Mouse (Mus musculus) cerebellum, postnatal 10 days (tissue): ENCODE measurements at regions not wholly inside any gene's neighbourhood (a gene's known extent, or its start where the extent isn't known, plus 50 kb on each side); places are given as distances from the start of the nearest gene placed in this dataset.

Source experiments
- DNase-seq, 2 experiments: peaks; one replicate each; pipeline ENCODE4 v3.0.0; 2021; ENCODE audit warnings: mixed read lengths in 2 of 2

DNA sequence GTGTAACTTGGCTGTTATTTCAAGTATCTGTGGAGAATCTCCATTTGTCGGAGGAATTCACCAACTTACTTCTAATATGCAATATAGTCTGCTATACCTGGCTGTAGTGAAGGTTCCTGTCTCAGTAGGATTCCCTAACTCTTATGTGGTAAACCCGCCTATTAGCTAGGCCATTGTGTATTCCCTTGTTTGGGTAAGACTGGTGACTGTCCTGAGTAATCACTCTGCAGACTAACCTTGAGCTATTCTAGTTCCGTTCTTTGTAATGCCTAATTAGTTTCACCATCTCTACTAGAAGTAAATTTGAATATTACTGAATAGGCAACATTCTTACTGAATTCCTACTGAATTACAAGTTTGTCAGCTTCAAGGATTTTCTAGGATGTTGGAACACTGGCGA is 1380.8 kb upstream of the 1700008P02Rik start:
- no peak for DNase-seq

DNA sequence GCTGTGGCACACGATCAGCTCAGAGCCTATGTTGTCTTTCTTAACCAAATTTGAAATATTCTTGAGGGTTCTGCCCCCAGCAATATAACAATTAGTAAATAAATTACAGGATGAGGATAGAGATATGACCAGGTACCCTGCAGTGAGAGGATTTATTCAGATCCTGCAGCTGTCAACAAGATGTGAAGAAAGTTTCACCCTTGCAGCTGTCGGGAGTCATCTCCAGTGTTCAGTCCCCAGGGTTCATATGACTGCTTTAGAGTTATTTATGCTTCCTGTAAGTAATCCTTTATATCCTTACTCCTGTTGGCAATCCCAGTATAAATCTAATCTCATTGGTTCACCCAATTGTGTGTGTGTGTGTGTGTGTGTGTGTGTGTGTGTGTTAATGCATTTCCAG is 1372.1 kb upstream of the 1700008P02Rik start:
- no peak for DNase-seq

DNA sequence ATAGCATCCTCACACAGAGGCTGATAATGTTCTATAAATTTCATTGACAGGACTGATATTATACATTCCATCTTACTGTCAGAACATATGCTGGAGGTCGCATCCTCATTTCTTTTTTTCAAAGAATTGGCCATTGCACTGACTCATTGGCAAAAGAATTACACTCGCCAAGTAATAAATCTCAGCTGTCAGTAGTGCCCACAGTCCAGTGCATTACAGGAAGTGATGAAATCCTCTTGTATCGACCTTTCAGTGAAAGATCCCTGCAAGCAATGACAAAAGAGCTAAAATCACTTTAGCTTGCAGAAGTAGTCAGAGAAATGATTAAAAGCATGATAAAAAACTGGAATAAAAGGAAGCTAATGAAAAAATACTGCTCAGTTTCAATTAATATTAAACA is 1353.0 kb upstream of the 1700008P02Rik start:
- DNase-seq = no peak

DNA sequence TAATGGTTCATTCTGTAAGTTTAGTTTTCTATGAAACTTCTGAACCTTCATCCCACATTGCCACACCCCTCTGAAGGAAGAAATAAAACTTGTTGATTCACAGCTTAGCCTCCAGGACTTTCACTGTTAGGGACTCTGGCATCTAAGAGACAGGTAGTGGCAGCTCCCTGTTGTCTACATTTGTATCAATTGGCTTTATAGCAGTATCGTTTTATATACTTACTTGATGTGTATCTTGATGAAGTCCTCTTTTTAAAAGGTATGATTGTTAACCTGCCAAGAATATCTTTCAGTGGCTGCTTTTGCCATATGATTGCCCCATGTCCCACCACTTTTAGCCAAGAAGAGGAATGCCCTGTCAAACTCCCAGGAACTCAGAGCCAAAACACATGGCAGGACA is 1333.7 kb upstream of the 1700008P02Rik start:
- DNase-seq = no peak

GRCm38 (mm10) chr3:7943646-7944381 is 1323.6 kb upstream of the 1700008P02Rik start:
- no peak for DNase-seq
